Mouse (Mus musculus): ENCODE data around the gene Mpl. TPM values are rescaled to one million over a fixed set of nuclear protein-coding genes. Genes with fewer than 3 reads are reported as not detected.
A peak's percentile ranks its signal among the peaks of the same experiment; 100 is the strongest.

The Mpl gene
- polyA plus RNA-seq, 1 experiment = not detected

- Histone ChIP-seq H3K4me3 (ENCODE audit: insufficient read depth, low read depth, low read length) (no peak overlapping the region), H3K4me1 (ENCODE audit: control insufficient read depth, insufficient read depth, low read length) (peaks cover 13% of the 10 kb centered on the region; the same call in 1 of the 2 replicates), H3K27ac (ENCODE audit: insufficient read depth, low read depth, low read length) (no peak overlapping the region)
- 70% methylated on average over 7 of the region's 7 CpGs for WGBS
- TF ChIP-seq CTCF (IDR thresholded peaks at IDR 0.05; ENCODE audit: insufficient read depth, low read depth, low read length) (no peak), POLR2A (IDR thresholded peaks at IDR 0.05; ENCODE audit: insufficient read depth, low read depth, low read length) (no peak)
These were observed 28.0 kb downstream of the Mpl start for GRCm38 (mm10) chr4:118429215-118429895.

GRCm38 (mm10) chr4:118428531-118429214 lies 28.6 kb downstream of the Mpl start:
- H3K4me1 ChIP-seq (ENCODE audit: control insufficient read depth, insufficient read depth, low read length) = peaks cover 13% of the 10 kb centered on the region; the same call in 1 of the 2 replicates
- peak overlapping the region; percentile 52 for H3K4me3 ChIP-seq (ENCODE audit: insufficient read depth, low read depth, low read length)
- no peak for TF ChIP-seq POLR2A (IDR thresholded peaks at IDR 0.05; ENCODE audit: insufficient read depth, low read depth, low read length)
- TF ChIP-seq CTCF (IDR thresholded peaks at IDR 0.05; ENCODE audit: insufficient read depth, low read depth, low read length) = no peak
- WGBS = 52% methylated on average over 15 of the region's 15 CpGs
- no peak overlapping the region for H3K27ac ChIP-seq (ENCODE audit: insufficient read depth, low read depth, low read length)

- peak; percentile 20; the same call in 1 of the 2 replicates for TF ChIP-seq CTCF (IDR thresholded peaks at IDR 0.05; ENCODE audit: insufficient read depth, low read depth, low read length)
- TF ChIP-seq POLR2A (IDR thresholded peaks at IDR 0.05; ENCODE audit: insufficient read depth, low read depth, low read length) = peak; percentile 42; the same call in 1 of the 2 replicates
- Histone ChIP-seq H3K27ac (ENCODE audit: insufficient read depth, low read depth, low read length) (peak within 1 kb of the TSS; percentile 25; the same call in 1 of the 2 replicates), H3K4me3 (ENCODE audit: insufficient read depth, low read depth, low read length) (peak within 1 kb of the TSS; percentile 52), H3K4me1 (ENCODE audit: control insufficient read depth, insufficient read depth, low read length) (peaks cover 13% of the 10 kb centered on the region; the same call in 1 of the 2 replicates)
- 9% methylated on average over 29 of the region's 31 CpGs for WGBS
These were observed 29.4 kb downstream of the Mpl start, which contains the start of gene Elovl1 for GRCm38 (mm10) chr4:118427768-118428451. Elovl1 (plus strand) TSS chr4:118428093.

GRCm38 (mm10) chr4:118427415-118427767 lies 29.9 kb downstream of the Mpl start:
- TF ChIP-seq POLR2A (IDR thresholded peaks at IDR 0.05; ENCODE audit: insufficient read depth, low read depth, low read length) = no peak
- TF ChIP-seq CTCF (IDR thresholded peaks at IDR 0.05; ENCODE audit: insufficient read depth, low read depth, low read length) = no peak
- Histone ChIP-seq H3K4me1 (ENCODE audit: control insufficient read depth, insufficient read depth, low read length) (peaks cover 13% of the 10 kb centered on the region; the same call in 1 of the 2 replicates), H3K4me3 (ENCODE audit: insufficient read depth, low read depth, low read length) (peak overlapping the region; percentile 52), H3K27ac (ENCODE audit: insufficient read depth, low read depth, low read length) (peak overlapping the region; percentile 25; the same call in 1 of the 2 replicates)
- 12% methylated on average over 5 of the region's 5 CpGs for WGBS

GRCm38 (mm10) chr4:118425374-118425773 lies 31.9 kb downstream of the Mpl start:
- WGBS = 78% methylated on average over 1 of the region's 1 CpGs

GRCm38 (mm10) chr4:118424541-118425160 lies 32.7 kb downstream of the Mpl start:
- no peak overlapping the region for H3K27ac ChIP-seq (ENCODE audit: insufficient read depth, low read depth, low read length)
- peaks cover 13% of the 10 kb centered on the region; the same call in 1 of the 2 replicates for H3K4me1 ChIP-seq (ENCODE audit: control insufficient read depth, insufficient read depth, low read length)
- TF ChIP-seq POLR2A (IDR thresholded peaks at IDR 0.05; ENCODE audit: insufficient read depth, low read depth, low read length) = no peak
- TF ChIP-seq CTCF (IDR thresholded peaks at IDR 0.05; ENCODE audit: insufficient read depth, low read depth, low read length) = no peak
- no peak overlapping the region for H3K4me3 ChIP-seq (ENCODE audit: insufficient read depth, low read depth, low read length)
- WGBS = 78% methylated on average over 4 of the region's 4 CpGs

More at GRCm38 (mm10) chr4:118425374-118425773, 31.9 kb downstream of the Mpl start:
- H3K4me1 ChIP-seq (ENCODE audit: control insufficient read depth, insufficient read depth, low read length) = peaks cover 13% of the 10 kb centered on the region; the same call in 1 of the 2 replicates
- H3K4me3 ChIP-seq (ENCODE audit: insufficient read depth, low read depth, low read length) = no peak overlapping the region
- no peak overlapping the region for H3K27ac ChIP-seq (ENCODE audit: insufficient read depth, low read depth, low read length)
- TF ChIP-seq POLR2A (IDR thresholded peaks at IDR 0.05; ENCODE audit: insufficient read depth, low read depth, low read length) = no peak
- TF ChIP-seq CTCF (IDR thresholded peaks at IDR 0.05; ENCODE audit: insufficient read depth, low read depth, low read length) = no peak

- Histone ChIP-seq H3K27ac (ENCODE audit: insufficient read depth, low read depth, low read length) (no peak overlapping the region), H3K4me1 (ENCODE audit: control insufficient read depth, insufficient read depth, low read length) (no peaks in the 10 kb centered on the region), H3K4me3 (ENCODE audit: insufficient read depth, low read depth, low read length) (no peak overlapping the region)
- TF ChIP-seq CTCF (IDR thresholded peaks at IDR 0.05; ENCODE audit: insufficient read depth, low read depth, low read length) = no peak
- TF ChIP-seq POLR2A (IDR thresholded peaks at IDR 0.05; ENCODE audit: insufficient read depth, low read depth, low read length) = no peak
- 91% methylated on average over 3 of the region's 3 CpGs for WGBS
These were observed 35.9 kb downstream of the Mpl start for GRCm38 (mm10) chr4:118421384-118421783.

GRCm38 (mm10) chr4:118417112-118417797 lies 40.1 kb downstream of the Mpl start:
- TF ChIP-seq CTCF (IDR thresholded peaks at IDR 0.05; ENCODE audit: insufficient read depth, low read depth, low read length) = no peak
- TF ChIP-seq POLR2A (IDR thresholded peaks at IDR 0.05; ENCODE audit: insufficient read depth, low read depth, low read length) = no peak
- WGBS = 71% methylated on average over 13 of the region's 13 CpGs
- peak overlapping the region; percentile 36; the same call in 1 of the 2 replicates for H3K27ac ChIP-seq (ENCODE audit: insufficient read depth, low read depth, low read length)
- no peaks in the 10 kb centered on the region for H3K4me1 ChIP-seq (ENCODE audit: control insufficient read depth, insufficient read depth, low read length)
- no peak overlapping the region for H3K4me3 ChIP-seq (ENCODE audit: insufficient read depth, low read depth, low read length)

All from olfactory bulb, adult 2 months (tissue).